Mouse (Mus musculus): ENCODE data around the gene Fhod1.

GRCm38 (mm10) chr8:105304325-105305210 lies 43.2 kb downstream of the Fhod1 start:
- TF ChIP-seq CTCF (IDR thresholded peaks at IDR 0.05; ENCODE audit: borderline replicate concordance, extremely low read depth, insufficient read depth, insufficient read length), result no peak
- TF ChIP-seq POLR2A (IDR thresholded peaks at IDR 0.05; ENCODE audit: borderline replicate concordance, extremely low read depth, insufficient read depth, insufficient read length, poor library complexity, severe bottlenecking), result no peak
